ENCODE assay signal across 30 mouse cellular contexts in the genomic region with DNA sequence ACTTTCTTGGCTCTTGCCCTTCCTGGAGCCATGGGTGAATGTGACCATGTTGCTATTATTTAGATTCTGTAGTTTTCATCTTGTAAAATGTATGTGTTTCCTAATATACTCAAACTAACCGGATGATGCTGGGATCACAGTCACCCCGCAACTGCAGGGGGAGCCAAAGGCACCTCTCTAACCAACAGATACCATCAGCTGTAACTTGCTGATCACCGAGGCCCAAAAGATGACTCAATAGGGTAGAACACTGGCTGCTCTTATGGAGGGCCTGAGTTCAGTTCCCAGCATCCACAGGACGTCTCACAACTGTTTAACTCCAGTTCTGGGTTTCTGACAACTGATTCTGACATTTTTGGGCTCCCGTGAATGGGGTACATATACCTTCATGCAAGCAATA. TPM values are rescaled to one million over a fixed set of nuclear protein-coding genes. Genes with fewer than 3 reads are reported as not detected.
DNase-seq lines count a peak whose midpoint lies in the region; ATAC-seq and TF ChIP-seq lines count a peak whose summit lies in the region.
"Had no signal": no experiment of that assay in that cellular context is flagged by ENCODE, and none has a peak within 500 bp of the region (broad histone marks: within the 10 kb centered on the region; RNA-seq: fewer than 3 reads in every experiment).

No protein-coding gene starts in this region.

- H3K4me1 ChIP-seq in hindbrain, postnatal 0 days (ENCODE audit: insufficient read depth, low read length) = no peaks in the 10 kb centered on the region
- no peaks in the 10 kb centered on the region for H3K4me1 ChIP-seq in hindbrain, embryonic 16.5 days (ENCODE audit: control insufficient read depth, insufficient read depth, low read depth, low read length)
- peaks cover 0 to 6% of the 10 kb centered on the region in 2 experiments; a peak in 3 of 4 replicates for H3K4me1 ChIP-seq in liver, embryonic 14.5 days (replicated peaks; ENCODE audit: control insufficient read depth in 2 of 2, insufficient read depth in 2 of 2, low read length in 1 of 2)
- peaks cover 6% of the 10 kb centered on the region; the same call in 1 of the 2 replicates for H3K4me1 ChIP-seq in liver, embryonic 11.5 days (replicated peaks; ENCODE audit: control insufficient read depth, insufficient read depth, low read length)
- H3K4me1 ChIP-seq in MEL (ENCODE audit: control insufficient read depth in 1 of 2, insufficient read depth in 2 of 2, low read length in 2 of 2) = 0 out of 4 replicates have a peak, but pooled peaks cover 0 to 4% of the 10 kb centered on the region in 2 experiments
- no peaks in the 10 kb centered on the region for H3K4me1 ChIP-seq in stomach, postnatal 0 days (replicated peaks; ENCODE audit: control insufficient read depth, insufficient read depth)
- H3K4me1 ChIP-seq: embryonic facial prominence, embryonic 13.5 days; forebrain, embryonic 12.5 days; heart, embryonic 13.5 days; hindbrain, embryonic 12.5 days; midbrain, embryonic 15.5 days; neural tube, embryonic 12.5 days had no signal

- 0 out of 2 replicates have a peak, but pooled peaks have one; percentile 4 for TF ChIP-seq CTCF in hindbrain, postnatal 0 days (IDR thresholded peaks at IDR 0.05; ENCODE audit: low read depth)
- peak; percentile 16; the same call in 1 of the 2 replicates for TF ChIP-seq CTCF in liver, embryonic 14.5 days (IDR thresholded peaks at IDR 0.05; ENCODE audit: low read depth)
- TF ChIP-seq CTCF in MEL (IDR thresholded peaks at IDR 0.05 in 2 of 3, conservative IDR thresholded peaks at IDR 0.05 in 1 of 3; ENCODE audit: control insufficient read depth in 1 of 3, insufficient read depth in 1 of 3, low read depth in 2 of 3, low read length in 3 of 3, poor library complexity in 1 of 3, severe bottlenecking in 1 of 3) = peak; percentile 62 to 72 (median 62)
- peak; percentile 38 for TF ChIP-seq CTCF in stomach, postnatal 0 days (IDR thresholded peaks at IDR 0.05; ENCODE audit: low read depth)

- no peak overlapping the region for H3K9ac ChIP-seq in hindbrain, postnatal 0 days (replicated peaks; ENCODE audit: low read length)
- no peak overlapping the region for H3K9ac ChIP-seq in hindbrain, embryonic 16.5 days (ENCODE audit: low read depth, low read length)
- no peak overlapping the region for H3K9ac ChIP-seq in liver, embryonic 14.5 days (replicated peaks)
- no peak overlapping the region for H3K9ac ChIP-seq in liver, embryonic 11.5 days (ENCODE audit: low read depth, low read length)
- peak overlapping the region; percentile 61 for H3K9ac ChIP-seq in MEL (ENCODE audit: control insufficient read depth, low read depth, low read length, poor library complexity, severe bottlenecking)
- no peak overlapping the region for H3K9ac ChIP-seq in stomach, postnatal 0 days (ENCODE audit: low read length)
- H3K9ac ChIP-seq: embryonic facial prominence, embryonic 13.5 days; forebrain, embryonic 12.5 days; heart, embryonic 13.5 days; hindbrain, embryonic 12.5 days; liver, embryonic 13.5 days; midbrain, embryonic 15.5 days; neural tube, embryonic 12.5 days had no signal

- ATAC-seq in hindbrain, postnatal 0 days = no peak
- no peak for ATAC-seq in hindbrain, embryonic 16.5 days
- no peak for ATAC-seq in liver, embryonic 14.5 days (ENCODE audit: insufficient read depth)
- no peak for ATAC-seq in liver, embryonic 11.5 days (replicated peaks; ENCODE audit: low FRiP score)
- ATAC-seq in stomach, postnatal 0 days (ENCODE audit: low FRiP score, low TSS enrichment) = no peak
- ATAC-seq: activated CD4-positive, CD25-positive, alpha-beta regulatory T cell, adult 4 months; midbrain, embryonic 15.5 days had no signal

- no peaks in the 10 kb centered on the region; the same call in 1 of the 2 replicates for H3K79me2 ChIP-seq in MEL (ENCODE audit: control insufficient read depth, insufficient read depth, low read length, poor library complexity)

- peaks cover 15% of the 10 kb centered on the region; the same call in 1 of the 2 replicates for H3K36me3 ChIP-seq in hindbrain, postnatal 0 days (ENCODE audit: insufficient read depth, low read length)
- H3K36me3 ChIP-seq in hindbrain, embryonic 16.5 days (ENCODE audit: control insufficient read depth, insufficient read depth, low read length) = peaks cover 27% of the 10 kb centered on the region
- no peaks in the 10 kb centered on the region for H3K36me3 ChIP-seq in liver, embryonic 14.5 days (replicated peaks; ENCODE audit: control insufficient read depth, insufficient read depth, low read depth)
- no peaks in the 10 kb centered on the region for H3K36me3 ChIP-seq in liver, embryonic 11.5 days (ENCODE audit: control insufficient read depth, insufficient read depth, low read length)
- peaks cover 0 to 3% of the 10 kb centered on the region in 2 experiments; a peak in 2 of 4 replicates for H3K36me3 ChIP-seq in MEL (ENCODE audit: control insufficient read depth in 1 of 2, insufficient read depth in 2 of 2, low read length in 2 of 2)
- H3K36me3 ChIP-seq in stomach, postnatal 0 days (ENCODE audit: control insufficient read depth, insufficient read depth, low read length) = no peaks in the 10 kb centered on the region
- H3K36me3 ChIP-seq: liver, embryonic 13.5 days had no signal

- TF ChIP-seq POLR2A in MEL (IDR thresholded peaks at IDR 0.05; ENCODE audit: control insufficient read depth in 1 of 2, insufficient read depth in 1 of 2, low read depth in 1 of 2, low read length in 2 of 2, poor library complexity in 1 of 2) = no peak

- no peaks in the 10 kb centered on the region for H3K27me3 ChIP-seq in hindbrain, postnatal 0 days (ENCODE audit: insufficient read depth, low read length)
- H3K27me3 ChIP-seq in hindbrain, embryonic 16.5 days (replicated peaks; ENCODE audit: control insufficient read depth, insufficient read depth, low read length) = no peaks in the 10 kb centered on the region
- H3K27me3 ChIP-seq in liver, embryonic 14.5 days (ENCODE audit: control insufficient read depth, insufficient read depth, low read length) = no peaks in the 10 kb centered on the region
- no peaks in the 10 kb centered on the region for H3K27me3 ChIP-seq in liver, embryonic 11.5 days (replicated peaks; ENCODE audit: control insufficient read depth, insufficient read depth, low read length)
- H3K27me3 ChIP-seq in MEL (ENCODE audit: control insufficient read depth in 1 of 2, insufficient read depth in 2 of 2, low read length in 2 of 2) = no peaks in the 10 kb centered on the region
- no peaks in the 10 kb centered on the region for H3K27me3 ChIP-seq in stomach, postnatal 0 days (ENCODE audit: control insufficient read depth, insufficient read depth, low read length)
- H3K27me3 ChIP-seq: embryonic facial prominence, embryonic 13.5 days; forebrain, embryonic 12.5 days; heart, embryonic 13.5 days; hindbrain, embryonic 12.5 days; liver, embryonic 13.5 days; midbrain, embryonic 15.5 days; neural tube, embryonic 12.5 days had no signal

- no peak for DNase-seq in hindbrain, postnatal 0 days (ENCODE audit: low spot score)
- DNase-seq in liver, embryonic 14.5 days (ENCODE audit: low read depth in 3 of 3, low spot score in 3 of 3) = no peak
- DNase-seq in liver, embryonic 11.5 days (ENCODE audit: low spot score) = no peak
- peak; percentile 92 for DNase-seq in MEL (ENCODE audit: low read depth, low spot score)
- DNase-seq in stomach, postnatal 0 days (ENCODE audit: low spot score) = no peak
- DNase-seq in urinary bladder, postnatal 36 days (ENCODE audit: low spot score in 2 of 2) = no peak
- DNase-seq in heart, postnatal 14 days = no peak
- DNase-seq: adrenal gland, postnatal 10 days; cerebellum, adult 8-10 months; cerebellum, postnatal 36 days; embryo, embryonic 11 days; gastrocnemius, postnatal 25 days; heart, adult 2 months; kidney, adult 18-20 months; kidney, postnatal 4 days; layer of hippocampus, adult 9-11 months; liver, embryonic 13.5 days; retina, postnatal 1 day; thymus, postnatal 14 days had no signal

- TF ChIP-seq RAD21 in MEL (IDR thresholded peaks at IDR 0.05; ENCODE audit: low read depth, low read length) = no peak; the same call in 1 of the 2 replicates

- WGBS in hindbrain, postnatal 0 days = 91% methylated on average over 5 of the region's 5 CpGs
- WGBS in hindbrain, embryonic 16.5 days = 85% methylated on average over 5 of the region's 5 CpGs
- 58% methylated on average over 5 of the region's 5 CpGs for WGBS in liver, embryonic 14.5 days (ENCODE audit: insufficient replicate concordance)
- 72% methylated on average over 5 of the region's 5 CpGs for WGBS in liver, embryonic 11.5 days
- 77% methylated on average over 5 of the region's 5 CpGs for WGBS in stomach, postnatal 0 days

- H3K27ac ChIP-seq in hindbrain, postnatal 0 days = no peak overlapping the region
- H3K27ac ChIP-seq in hindbrain, embryonic 16.5 days (ENCODE audit: low read depth, low read length) = no peak overlapping the region
- no peak overlapping the region for H3K27ac ChIP-seq in liver, embryonic 14.5 days
- H3K27ac ChIP-seq in liver, embryonic 11.5 days (ENCODE audit: low read depth, low read length) = no peak overlapping the region
- H3K27ac ChIP-seq in MEL (ENCODE audit: control insufficient read depth, low read depth, low read length) = peak overlapping the region; percentile 80
- H3K27ac ChIP-seq in stomach, postnatal 0 days (replicated peaks) = no peak overlapping the region
- H3K27ac ChIP-seq: embryonic facial prominence, embryonic 13.5 days; forebrain, embryonic 12.5 days; heart, adult 2 months; heart, embryonic 13.5 days; hindbrain, embryonic 12.5 days; limb, embryonic 10.5 days; liver, embryonic 13.5 days; macrophage; midbrain, embryonic 15.5 days; neural tube, embryonic 12.5 days had no signal

- no peaks in the 10 kb centered on the region for H3K9me3 ChIP-seq in hindbrain, postnatal 0 days (ENCODE audit: low read length)
- H3K9me3 ChIP-seq in hindbrain, embryonic 16.5 days (ENCODE audit: control insufficient read depth, low read length) = no peaks in the 10 kb centered on the region; the same call in 1 of the 2 replicates
- H3K9me3 ChIP-seq in liver, embryonic 14.5 days (ENCODE audit: control insufficient read depth, low read length) = no peaks in the 10 kb centered on the region
- no peaks in the 10 kb centered on the region for H3K9me3 ChIP-seq in liver, embryonic 11.5 days (ENCODE audit: control insufficient read depth, low read length)
- no peaks in the 10 kb centered on the region for H3K9me3 ChIP-seq in MEL (replicated peaks; ENCODE audit: insufficient read depth, low read length)
- no peaks in the 10 kb centered on the region for H3K9me3 ChIP-seq in stomach, postnatal 0 days (ENCODE audit: control insufficient read depth, low read length)
- H3K9me3 ChIP-seq: embryonic facial prominence, embryonic 13.5 days; forebrain, embryonic 12.5 days; heart, embryonic 13.5 days; hindbrain, embryonic 12.5 days; limb, embryonic 10.5 days; liver, embryonic 13.5 days; midbrain, embryonic 15.5 days; neural tube, embryonic 12.5 days had no signal

- no peak overlapping the region for H3K4me2 ChIP-seq in hindbrain, postnatal 0 days (ENCODE audit: low read depth, low read length)
- H3K4me2 ChIP-seq in hindbrain, embryonic 16.5 days (ENCODE audit: low read length) = no peak overlapping the region
- H3K4me2 ChIP-seq in liver, embryonic 14.5 days (ENCODE audit: low read depth) = no peak overlapping the region
- H3K4me2 ChIP-seq in liver, embryonic 11.5 days = no peak overlapping the region
- H3K4me2 ChIP-seq in stomach, postnatal 0 days (replicated peaks; ENCODE audit: low read depth) = no peak overlapping the region
- H3K4me2 ChIP-seq: embryonic facial prominence, embryonic 13.5 days; forebrain, embryonic 12.5 days; heart, embryonic 13.5 days; hindbrain, embryonic 12.5 days; midbrain, embryonic 15.5 days; neural tube, embryonic 12.5 days had no signal

- intact Hi-C loops in heart, postnatal 14 days (cut with DNase I) = no loop called here

- H3K4me3 ChIP-seq in hindbrain, postnatal 0 days (ENCODE audit: low read length) = no peak overlapping the region
- no peak overlapping the region for H3K4me3 ChIP-seq in hindbrain, embryonic 16.5 days (ENCODE audit: low read length)
- no peak overlapping the region for H3K4me3 ChIP-seq in liver, embryonic 14.5 days (ENCODE audit: insufficient read depth in 1 of 2, low read depth in 2 of 2, low read length in 2 of 2)
- no peak overlapping the region for H3K4me3 ChIP-seq in liver, embryonic 11.5 days (ENCODE audit: low read depth, low read length)
- H3K4me3 ChIP-seq in MEL (ENCODE audit: control insufficient read depth in 1 of 2, insufficient read depth in 1 of 2, low read depth in 2 of 2, low read length in 2 of 2) = peak overlapping the region; percentile 57 to 76
- no peak overlapping the region for H3K4me3 ChIP-seq in stomach, postnatal 0 days (ENCODE audit: low read depth, low read length)
- H3K4me3 ChIP-seq: embryonic facial prominence, embryonic 13.5 days; erythroblast, embryonic 14.5 days; forebrain, embryonic 12.5 days; heart, adult 2 months; heart, embryonic 13.5 days; hindbrain, embryonic 12.5 days; limb, embryonic 10.5 days; liver, embryonic 13.5 days; midbrain, embryonic 15.5 days; neural tube, embryonic 12.5 days had no signal

- TF ChIP-seq EP300 in liver, embryonic 14.5 days (IDR thresholded peaks at IDR 0.05; ENCODE audit: low read depth) = no peak
- TF ChIP-seq EP300 in MEL (IDR thresholded peaks at IDR 0.05; ENCODE audit: low read depth in 1 of 2, low read length in 2 of 2) = peak in 1 of 2 experiments; percentile 12; a peak in 2 of 4 replicates
- no peak for TF ChIP-seq EP300 in stomach, postnatal 0 days (optimal IDR thresholded peaks at IDR 0.05)

RNA-seq across cellular contexts. Expression of a gene that starts 11.8 kb away (rescaled TPM):
- 0.36 and 0.37 TPM in 2 replicates for total RNA-seq in hindbrain, postnatal 0 days (2014; rRNA removed)
- polyA plus RNA-seq in hindbrain, postnatal 0 days (2015; fragmentation: Nextera tagmentation; extraction: Ambion mirVana) = 1.1 and 1.4 TPM in 2 replicates
- polyA plus RNA-seq in hindbrain, embryonic 16.5 days (2015; fragmentation: Nextera tagmentation; extraction: Ambion mirVana) = 0.99 and 1.3 TPM in 2 replicates
- polyA plus RNA-seq in liver, embryonic 14.5 days (2012; rRNA removed) = 0.22 and 0.40 TPM in 2 replicates
- 0.32 TPM in 2 replicates for polyA plus RNA-seq in liver, embryonic 14.5 days (2014; fragmentation: Nextera tagmentation; extraction: Ambion mirVana)
- 0.88 and 0.94 TPM in 2 replicates for polyA plus RNA-seq in liver, embryonic 11.5 days (2014; fragmentation: Nextera tagmentation; extraction: Ambion mirVana)
- not detected in 2 replicates for total RNA-seq in MEL (2012; rRNA removed)
- not detected for polyA plus RNA-seq in MEL (2012; ENCODE audit: insufficient read depth in 1 of 2, insufficient read length in 2 of 2, low read depth in 1 of 2, low replicate concordance in 2 of 2, missing spikeins in 1 of 2)
- 1.6 and 1.7 TPM in 2 replicates for polyA plus RNA-seq in stomach, postnatal 0 days (2015; fragmentation: Nextera tagmentation; extraction: Ambion mirVana)
- under 1 TPM in 1 of 2 experiments, not detected in 1; 0.73 TPM for total RNA-seq in heart, postnatal 14 days (2021)
- total RNA-seq: gastrocnemius, postnatal 25 days; heart, adult 2 months had no signal
- polyA plus RNA-seq: activated CD4-positive, CD25-positive, alpha-beta regulatory T cell, adult 4 months; erythroblast, embryonic 14.5 days; macrophage had no signal

RNA-seq across cellular contexts. Expression of a gene that starts 42.0 kb away (rescaled TPM):
- 6.4 and 8.4 TPM in 2 replicates for total RNA-seq in hindbrain, postnatal 0 days (2014; rRNA removed)
- 2.1 and 3.1 TPM in 2 replicates for polyA plus RNA-seq in hindbrain, postnatal 0 days (2015; fragmentation: Nextera tagmentation; extraction: Ambion mirVana)
- polyA plus RNA-seq in hindbrain, embryonic 16.5 days (2015; fragmentation: Nextera tagmentation; extraction: Ambion mirVana) = 3.0 and 3.5 TPM in 2 replicates
- polyA plus RNA-seq in liver, embryonic 14.5 days (2012; rRNA removed) = 0.26 and 0.35 TPM in 2 replicates
- 0.06 TPM in 1 of 2 replicates, not detected in the other for polyA plus RNA-seq in liver, embryonic 14.5 days (2014; fragmentation: Nextera tagmentation; extraction: Ambion mirVana)
- polyA plus RNA-seq in liver, embryonic 11.5 days (2014; fragmentation: Nextera tagmentation; extraction: Ambion mirVana) = 0.32 and 0.74 TPM in 2 replicates
- 0.35 and 0.39 TPM in 2 replicates for total RNA-seq in MEL (2012; rRNA removed)
- under 1 TPM in 1 of 2 experiments, not detected in 1; 0.60 TPM for polyA plus RNA-seq in MEL (2012; ENCODE audit: insufficient read depth in 1 of 2, insufficient read length in 2 of 2, low read depth in 1 of 2, low replicate concordance in 2 of 2, missing spikeins in 1 of 2)
- 0.29 and 0.41 TPM in 2 replicates for polyA plus RNA-seq in stomach, postnatal 0 days (2015; fragmentation: Nextera tagmentation; extraction: Ambion mirVana)
- 1 to 10 TPM; 1.4 to 2.1 TPM for total RNA-seq in heart, postnatal 14 days (2021)
- polyA plus RNA-seq: erythroblast, embryonic 14.5 days had no signal

RNA-seq across cellular contexts. Expression of a gene that starts 42.3 kb away (rescaled TPM):
- 48.2 and 54.2 TPM in 2 replicates for total RNA-seq in hindbrain, postnatal 0 days (2014; rRNA removed)
- polyA plus RNA-seq in hindbrain, postnatal 0 days (2015; fragmentation: Nextera tagmentation; extraction: Ambion mirVana) = 91.5 and 92.0 TPM in 2 replicates
- polyA plus RNA-seq in hindbrain, embryonic 16.5 days (2015; fragmentation: Nextera tagmentation; extraction: Ambion mirVana) = 93.8 and 101 TPM in 2 replicates
- 4.0 and 4.6 TPM in 2 replicates for polyA plus RNA-seq in liver, embryonic 14.5 days (2012; rRNA removed)
- polyA plus RNA-seq in liver, embryonic 14.5 days (2014; fragmentation: Nextera tagmentation; extraction: Ambion mirVana) = 13.4 and 15.7 TPM in 2 replicates
- 32.9 and 34.1 TPM in 2 replicates for polyA plus RNA-seq in liver, embryonic 11.5 days (2014; fragmentation: Nextera tagmentation; extraction: Ambion mirVana)
- 29.6 and 34.3 TPM in 2 replicates for total RNA-seq in MEL (2012; rRNA removed)
- 10 to 100 TPM in 1 of 2 experiments, not detected in 1; 56.2 TPM for polyA plus RNA-seq in MEL (2012; ENCODE audit: insufficient read depth in 1 of 2, insufficient read length in 2 of 2, low read depth in 1 of 2, low replicate concordance in 2 of 2, missing spikeins in 1 of 2)
- polyA plus RNA-seq in stomach, postnatal 0 days (2015; fragmentation: Nextera tagmentation; extraction: Ambion mirVana) = 30.2 and 31.2 TPM in 2 replicates
- 10 to 100 TPM; 24.7 to 24.9 TPM for total RNA-seq in heart, postnatal 14 days (2021)

RNA-seq across cellular contexts. Expression of a gene that starts 53.9 kb away (rescaled TPM):
- 139 and 149 TPM in 2 replicates for total RNA-seq in hindbrain, postnatal 0 days (2014; rRNA removed)
- 239 and 241 TPM in 2 replicates for polyA plus RNA-seq in hindbrain, postnatal 0 days (2015; fragmentation: Nextera tagmentation; extraction: Ambion mirVana)
- polyA plus RNA-seq in hindbrain, embryonic 16.5 days (2015; fragmentation: Nextera tagmentation; extraction: Ambion mirVana) = 220 and 251 TPM in 2 replicates
- 51.1 and 58.4 TPM in 2 replicates for polyA plus RNA-seq in liver, embryonic 14.5 days (2012; rRNA removed)
- polyA plus RNA-seq in liver, embryonic 14.5 days (2014; fragmentation: Nextera tagmentation; extraction: Ambion mirVana) = 142 and 148 TPM in 2 replicates
- polyA plus RNA-seq in liver, embryonic 11.5 days (2014; fragmentation: Nextera tagmentation; extraction: Ambion mirVana) = 306 and 326 TPM in 2 replicates
- 161 and 174 TPM in 2 replicates for total RNA-seq in MEL (2012; rRNA removed)
- 100 to 1,000 TPM; 281 to 829 TPM for polyA plus RNA-seq in MEL (2012; ENCODE audit: insufficient read depth in 1 of 2, insufficient read length in 2 of 2, low read depth in 1 of 2, low replicate concordance in 2 of 2, missing spikeins in 1 of 2)
- 186 and 196 TPM in 2 replicates for polyA plus RNA-seq in stomach, postnatal 0 days (2015; fragmentation: Nextera tagmentation; extraction: Ambion mirVana)
- total RNA-seq in heart, postnatal 14 days (2021) = 100 to 1,000 TPM; 109 to 139 TPM

Comparison
In these comparisons a context has a peak if more than half of its experiments do, and no peak if none do; other contexts are left out.
1. H3K4me3 ChIP-seq: peak in MEL (2 of 2); none in hindbrain, postnatal 0 days (single experiment), hindbrain, embryonic 16.5 days (single experiment), liver, embryonic 14.5 days (0 of 2), liver, embryonic 11.5 days (single experiment) and stomach, postnatal 0 days (single experiment).
2. CTCF ChIP-seq: peak in every context shown above with its lines; median percentile 62 in MEL; 38 in stomach, postnatal 0 days; 16 in liver, embryonic 14.5 days; 4 in hindbrain, postnatal 0 days.